Mouse (Mus musculus) small intestine, adult 2 months (tissue): ENCODE results near the gene Nos1. TPM values are rescaled to one million over a fixed set of nuclear protein-coding genes. Genes with fewer than 3 reads are reported as not detected.

Experiments used
- H3K27ac ChIP-seq: fragments of 200-500 bp; 2 replicates; pipeline ENCODE4 v1.5.1; 2012; ENCODE audit warnings: low read depth, low read length, control low read depth, inconsistent platforms; ENCODE audit not compliant: insufficient read depth
- H3K27me3 ChIP-seq: fragments of 200-500 bp; 2 replicates; pipeline ENCODE4 v1.6.1; 2012; ENCODE audit warnings: mild to moderate bottlenecking, moderate library complexity, low read length, inconsistent platforms; ENCODE audit not compliant: control insufficient read depth, insufficient read depth
- H3K36me3 ChIP-seq: fragments of 200-500 bp; 2 replicates; pipeline ENCODE4 v1.6.1; 2012; ENCODE audit warnings: mild to moderate bottlenecking, low read length, control low read depth, inconsistent platforms; ENCODE audit not compliant: control insufficient read depth, insufficient read depth
- H3K4me1 ChIP-seq: fragments of 200-500 bp; 2 replicates; pipeline ENCODE4 v1.6.1; 2012; ENCODE audit warnings: low read length, inconsistent platforms, mixed read lengths; ENCODE audit not compliant: control insufficient read depth, insufficient read depth, insufficient read length
- H3K4me3 ChIP-seq: fragments of 200-500 bp; 2 replicates; pipeline ENCODE4 v1.5.1; 2012; ENCODE audit warnings: low read depth, mild to moderate bottlenecking, control low read depth, inconsistent platforms, low read length, moderate library complexity
- CTCF ChIP-seq: fragments of 200-500 bp; IDR thresholded peaks from 2 replicates; pipeline ENCODE4 v1.5.1; 2012; ENCODE audit warnings: low read depth, mild to moderate bottlenecking, control low read depth, inconsistent platforms, low read length, moderate library complexity, mixed read lengths; ENCODE audit not compliant: insufficient replicate concordance, insufficient read length; ENCODE audit errors: extremely low read depth
- POLR2A ChIP-seq: fragments of 200-500 bp; IDR thresholded peaks from 2 replicates; pipeline ENCODE4 v1.6.1; 2012; ENCODE audit warnings: low read depth, mild to moderate bottlenecking, control low read depth, inconsistent platforms, low read length, moderate library complexity
- WGBS: fragments of 180-500 bp; shearing (Covaris S2); methylation state at CpG from one replicate; pipeline ENCODE4 v1.1.7; 2018; 5-methylcytosine and 5-hydroxymethylcytosine counted together
- polyA plus RNA-seq: library from polyadenylated mRNA; depleted of rRNA; stranded (reverse); fragments of >200 nt; gene quantifications from 2 replicates; pipeline ENCODE4 v1.2.3, GENCODE M21; 2012

Nos1 gene
- polyA plus RNA-seq, 1 experiment: 0.65 TPM

- no peaks in the 10 kb centered on the region for H3K36me3 ChIP-seq
- no peak for TF ChIP-seq POLR2A
- no peak for TF ChIP-seq CTCF
- no peaks in the 10 kb centered on the region for H3K4me1 ChIP-seq
- H3K4me3 ChIP-seq: no peak overlapping the region
- WGBS: 77% methylated on average over 6 of the region's 6 CpGs
- no peak overlapping the region for H3K27ac ChIP-seq
- no peaks in the 10 kb centered on the region for H3K27me3 ChIP-seq
These were observed 38.0 kb downstream of the Nos1 start for GRCm38 (mm10) chr5:117818800-117819199.

- no peaks in the 10 kb centered on the region for H3K4me1 ChIP-seq
- H3K36me3 ChIP-seq: no peaks in the 10 kb centered on the region
- H3K4me3 ChIP-seq: no peak overlapping the region
- TF ChIP-seq POLR2A: no peak
- no peak overlapping the region for H3K27ac ChIP-seq
- 67% methylated on average over 7 of the region's 7 CpGs for WGBS
- H3K27me3 ChIP-seq: no peaks in the 10 kb centered on the region
These were observed 39.6 kb downstream of the Nos1 start for GRCm38 (mm10) chr5:117820445-117820844.

GRCm38 (mm10) chr5:117823811-117824210 lies 43.0 kb downstream of the Nos1 start:
- no peaks in the 10 kb centered on the region for H3K27me3 ChIP-seq
- H3K27ac ChIP-seq: no peak overlapping the region
- H3K4me3 ChIP-seq: no peak overlapping the region
- WGBS: 89% methylated on average over 9 of the region's 9 CpGs
- H3K36me3 ChIP-seq: no peaks in the 10 kb centered on the region
- H3K4me1 ChIP-seq: no peaks in the 10 kb centered on the region
- TF ChIP-seq CTCF (no peak), POLR2A (no peak)

GRCm38 (mm10) chr5:117824486-117824885 lies 43.7 kb downstream of the Nos1 start:
- no peaks in the 10 kb centered on the region for H3K27me3 ChIP-seq
- H3K4me3 ChIP-seq: no peak overlapping the region
- WGBS: 64% methylated on average over 5 of the region's 5 CpGs
- TF ChIP-seq CTCF: peak; percentile 55; the same call in 1 of the 2 replicates
- no peak for TF ChIP-seq POLR2A
- no peaks in the 10 kb centered on the region for H3K4me1 ChIP-seq
- no peaks in the 10 kb centered on the region for H3K36me3 ChIP-seq
- H3K27ac ChIP-seq: no peak overlapping the region

- Histone ChIP-seq H3K4me3 (no peak overlapping the region), H3K27me3 (no peaks in the 10 kb centered on the region), H3K36me3 (no peaks in the 10 kb centered on the region), H3K27ac (no peak overlapping the region), H3K4me1 (no peaks in the 10 kb centered on the region)
- TF ChIP-seq CTCF (no peak), POLR2A (no peak)
- 64% methylated on average over 11 of the region's 11 CpGs for WGBS
These were observed 44.5 kb downstream of the Nos1 start for GRCm38 (mm10) chr5:117825336-117825735.

- H3K27me3 ChIP-seq: no peaks in the 10 kb centered on the region
- no peak overlapping the region for H3K27ac ChIP-seq
- no peak overlapping the region for H3K4me3 ChIP-seq
- H3K4me1 ChIP-seq: no peaks in the 10 kb centered on the region
- 68% methylated on average over 6 of the region's 6 CpGs for WGBS
- TF ChIP-seq POLR2A: no peak
- no peak for TF ChIP-seq CTCF
- H3K36me3 ChIP-seq: no peaks in the 10 kb centered on the region
These were observed 46.5 kb downstream of the Nos1 start for GRCm38 (mm10) chr5:117827366-117827765.

GRCm38 (mm10) chr5:117836930-117837329 lies 56.1 kb downstream of the Nos1 start:
- Histone ChIP-seq H3K36me3 (no peaks in the 10 kb centered on the region), H3K4me1 (no peaks in the 10 kb centered on the region), H3K27ac (no peak overlapping the region), H3K27me3 (no peaks in the 10 kb centered on the region), H3K4me3 (no peak overlapping the region)
- WGBS: 7% methylated on average over 5 of the region's 5 CpGs
- no peak for TF ChIP-seq POLR2A
- peak; percentile 69; the same call in 1 of the 2 replicates for TF ChIP-seq CTCF

GRCm38 (mm10) chr5:117837731-117838130 lies 56.9 kb downstream of the Nos1 start:
- no peak overlapping the region for H3K4me3 ChIP-seq
- WGBS: 12% methylated on average over 9 of the region's 9 CpGs
- H3K36me3 ChIP-seq: no peaks in the 10 kb centered on the region
- H3K27ac ChIP-seq: no peak overlapping the region
- H3K4me1 ChIP-seq: no peaks in the 10 kb centered on the region
- H3K27me3 ChIP-seq: no peaks in the 10 kb centered on the region
- TF ChIP-seq POLR2A: no peak
- no peak for TF ChIP-seq CTCF
